Mouse (Mus musculus) adrenal gland, postnatal 36 days (tissue): Measurements from ENCODE around the gene Dcp1b. TPM values are rescaled to one million over a fixed set of nuclear protein-coding genes. Genes with fewer than 3 reads are reported as not detected.

Experiments used
- DNase-seq, 2 experiments: peaks; one replicate each; pipeline ENCODE4 v3.0.0; 2021; ENCODE audit warnings: mixed read lengths in 1 of 2
- total RNA-seq, 2 experiments: library from RNA; stranded (reverse); gene quantifications; 2 replicates each; pipeline ENCODE4 v1.2.3; 2021

Gene Dcp1b
- total RNA-seq, 2 experiments from 2014 or later = 12.1 to 13.4 TPM

DNA sequence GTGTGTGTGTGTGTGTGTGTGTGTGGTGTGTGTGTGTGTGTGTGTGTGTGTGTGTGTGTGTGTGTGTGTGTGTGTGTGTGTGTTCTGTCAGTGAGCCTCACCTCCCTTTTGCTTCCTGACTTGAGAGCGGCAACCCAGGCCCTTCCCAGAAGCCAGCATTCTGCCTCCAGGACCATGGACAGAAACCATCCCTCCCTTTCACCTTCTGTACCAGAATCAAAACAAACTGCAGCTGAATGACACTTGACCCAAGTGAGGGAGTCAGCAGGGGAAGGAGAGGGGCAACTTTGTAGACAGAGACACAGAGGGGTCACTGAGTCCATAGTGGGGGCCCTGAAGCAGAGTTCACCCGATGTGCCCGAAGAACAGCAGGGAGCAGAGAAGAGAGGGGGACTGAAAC lies 58.0 kb downstream of the Dcp1b start:
- peak in 1 of 2 experiments; percentile 42 for DNase-seq

GRCm38 (mm10) chr6:119235441-119235840 lies 60.4 kb downstream of the Dcp1b start:
- DNase-seq = no peak

DNA sequence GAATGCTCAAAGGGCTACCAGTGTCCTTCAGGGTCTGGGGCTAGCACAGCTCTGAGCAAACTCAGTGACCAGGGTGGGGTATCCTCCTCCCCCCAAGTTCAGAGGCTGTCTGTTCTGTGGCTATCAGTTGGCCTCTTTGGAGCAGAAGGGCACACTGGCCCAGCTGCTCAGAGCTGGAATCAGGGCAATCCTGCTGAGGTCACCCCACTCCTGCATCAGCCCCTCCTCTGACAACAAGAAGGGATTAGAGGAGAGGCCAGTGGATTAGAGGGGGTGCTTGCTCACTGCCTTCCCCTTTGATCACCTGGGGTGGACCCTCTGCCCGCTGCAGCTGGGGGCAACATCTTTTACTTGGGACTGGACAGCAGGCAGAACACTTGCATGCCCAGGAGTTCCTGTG lies 61.2 kb downstream of the Dcp1b start, which contains the start of gene Cacna2d4:
TSS of gene Cacna2d4 (plus strand) at position 286 of the 400 bp plus-strand sequence.
- no peak for DNase-seq

DNA sequence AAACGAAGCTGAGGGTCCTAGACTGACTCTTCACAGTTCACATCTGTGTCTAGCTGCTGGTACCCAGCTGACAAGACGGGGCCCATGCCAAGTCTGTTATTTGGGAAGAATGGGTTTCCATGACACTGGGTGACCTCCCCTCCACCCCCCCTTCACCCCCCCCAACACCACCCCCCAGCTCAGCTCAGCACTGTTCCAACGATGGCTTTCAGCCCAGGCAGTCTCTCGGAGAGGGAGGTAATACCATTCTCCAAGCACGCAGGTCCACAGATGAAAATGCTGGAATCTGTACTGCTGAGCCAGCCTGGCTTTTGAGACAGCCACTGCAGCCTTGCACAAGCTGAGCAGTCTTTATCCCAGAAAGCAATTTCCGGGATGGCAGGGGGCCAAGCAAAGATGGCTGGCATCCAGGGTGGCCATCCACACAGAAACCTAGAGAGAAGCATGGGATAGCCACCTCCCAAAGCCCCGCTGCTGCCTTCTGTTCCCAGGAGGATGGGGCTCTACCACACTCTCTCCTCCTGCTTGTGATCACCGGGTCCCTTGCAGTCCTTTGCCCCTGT lies 62.5 kb downstream of the Dcp1b start:
- DNase-seq = peak in 1 of 2 experiments; percentile 50

DNA sequence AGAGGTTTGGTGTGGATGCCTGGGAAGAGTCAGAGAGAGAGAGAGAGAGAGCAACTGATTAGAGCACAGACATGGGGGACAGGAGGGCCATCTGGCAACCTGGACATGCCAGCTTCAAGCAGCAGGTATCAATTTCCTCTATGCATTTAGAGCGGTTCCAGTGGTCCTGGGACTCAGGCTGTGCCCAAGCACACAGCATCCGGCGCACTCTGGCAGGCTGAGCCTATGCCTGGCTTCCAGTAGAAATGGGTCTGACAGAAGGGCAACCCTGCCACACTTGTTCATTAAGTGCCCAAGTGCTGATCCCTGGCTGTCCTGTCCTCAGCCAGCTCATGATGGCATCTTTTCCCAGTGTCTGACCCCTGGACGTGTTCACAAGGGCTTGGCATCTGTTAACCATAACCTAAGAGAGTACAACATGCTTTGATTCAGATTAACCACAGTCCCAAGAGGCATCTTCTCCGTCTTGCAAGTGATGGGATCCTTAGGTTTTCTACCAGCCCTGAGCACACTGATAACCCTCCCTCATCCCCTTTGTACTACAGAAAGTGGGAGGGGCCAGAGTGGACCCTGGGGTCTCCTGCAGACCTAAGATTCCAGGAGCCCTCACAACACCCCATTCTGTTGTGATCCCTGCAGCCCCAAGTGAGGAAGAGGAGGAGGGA lies 64.4 kb downstream of the Dcp1b start:
- no peak for DNase-seq

DNA sequence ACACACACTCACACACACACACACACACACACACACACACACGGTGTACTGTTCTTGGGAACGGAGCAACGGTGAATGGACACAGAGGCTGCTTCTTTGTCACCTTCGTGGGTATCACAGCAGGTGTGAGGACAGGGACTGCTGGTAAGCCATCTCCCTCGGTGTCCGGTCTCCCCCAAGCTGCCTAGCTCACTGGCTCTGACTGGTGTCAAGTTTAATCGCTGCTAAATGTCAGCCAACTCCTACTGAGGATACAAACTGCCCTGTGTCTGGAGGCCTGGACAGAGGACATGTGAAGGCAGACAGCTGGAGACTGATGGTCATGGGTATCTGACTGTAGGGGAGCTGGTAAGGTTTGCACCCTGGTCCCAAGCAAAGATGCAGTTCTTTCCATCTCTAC lies 65.2 kb downstream of the Dcp1b start:
- DNase-seq = no peak

DNA sequence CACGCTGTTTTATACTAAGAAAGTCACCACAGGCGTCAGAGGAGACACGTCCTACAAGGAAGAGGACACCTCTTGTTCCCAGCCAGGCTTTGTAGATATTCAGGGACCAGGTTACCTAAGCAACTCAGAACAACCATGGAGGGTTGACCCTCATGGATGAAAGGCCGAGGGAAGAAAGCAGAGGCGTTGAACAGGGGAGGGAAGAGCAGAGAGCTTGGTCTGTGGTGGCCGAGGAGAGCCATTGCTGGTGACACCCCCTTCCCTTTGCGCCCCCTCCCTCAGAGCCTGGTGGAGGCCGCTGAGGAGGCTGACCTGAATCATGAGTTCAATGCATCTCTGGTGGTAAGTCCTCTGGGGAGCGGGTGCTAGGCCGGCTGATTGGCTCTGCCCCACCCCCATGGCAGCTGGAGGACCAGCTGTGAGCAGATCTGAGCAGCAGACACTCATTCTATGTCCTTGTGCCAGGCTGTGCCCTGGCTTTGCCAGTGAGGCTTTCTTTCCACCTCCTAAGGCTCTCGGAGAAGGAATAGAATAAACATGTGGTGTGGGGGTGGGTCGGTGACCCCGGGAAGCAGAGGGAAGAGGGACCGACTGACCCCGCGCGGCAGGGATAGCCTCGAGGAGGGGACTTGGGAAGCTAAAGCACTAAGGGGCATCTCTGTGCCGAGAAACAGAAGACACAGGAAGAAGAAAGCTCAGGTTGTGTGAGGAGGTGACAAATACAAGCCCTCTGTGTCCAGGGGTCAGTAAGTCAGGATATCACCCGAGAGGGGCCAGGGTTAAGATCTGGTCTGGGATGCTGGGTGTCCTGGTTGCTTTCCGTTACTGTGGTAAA lies 66.0 kb downstream of the Dcp1b start:
- no peak for DNase-seq

DNA sequence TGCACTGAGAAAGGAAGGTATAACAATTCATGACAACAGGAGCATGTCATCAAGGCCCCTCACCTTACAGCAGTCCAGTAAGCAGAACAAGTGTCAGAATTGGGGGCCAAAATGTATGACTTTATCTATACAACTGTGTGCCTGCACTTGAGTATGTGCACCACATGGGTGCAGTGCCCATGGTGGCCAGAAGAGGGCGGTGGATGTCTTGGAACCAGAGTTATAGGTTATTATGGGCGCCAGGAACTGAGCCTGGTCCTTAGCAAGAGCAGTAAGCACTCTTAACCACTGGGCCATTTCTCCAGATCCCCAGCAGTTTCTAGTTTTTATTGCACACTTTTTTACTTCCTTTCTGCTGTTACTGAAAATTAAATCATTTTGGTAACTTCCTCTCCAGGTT lies 71.0 kb downstream of the Dcp1b start:
- DNase-seq = no peak

- no peak for DNase-seq
Observed at GRCm38 (mm10) chr6:119248578-119248977, 73.5 kb downstream of the Dcp1b start.

DNA sequence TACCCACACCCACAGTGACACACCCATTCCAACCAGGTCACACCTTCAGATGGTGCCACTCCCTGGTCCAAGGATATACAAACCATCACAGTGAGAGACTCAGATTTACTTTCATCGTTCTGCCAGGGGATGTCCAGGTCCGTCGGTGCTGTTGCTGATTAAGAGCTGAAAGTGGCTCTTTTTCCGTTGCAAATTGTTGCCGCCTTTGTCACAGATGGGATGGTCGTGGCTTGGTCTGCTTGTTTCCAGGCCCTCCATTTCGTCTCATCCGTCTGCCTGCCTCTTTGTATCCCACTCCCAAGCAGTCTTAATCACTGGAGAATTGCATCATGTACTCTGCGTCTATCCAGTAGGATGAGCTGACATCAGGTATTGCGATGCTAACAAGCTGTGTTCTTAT lies 74.7 kb downstream of the Dcp1b start:
- no peak for DNase-seq

GRCm38 (mm10) chr6:119251704-119252103 lies 76.7 kb downstream of the Dcp1b start:
- DNase-seq = no peak

Other genes starting within 250 kb of the Dcp1b start
- gene Cacna1c, start 21.2 kb downstream of the Dcp1b start, total RNA-seq = 100 to 1,000 TPM in 1 of 2 experiments, 10 to 100 TPM in 1; 85.2 to 128 TPM
- gene Cacna2d4, start 61.3 kb downstream of the Dcp1b start, total RNA-seq = not detected
- under 1 TPM in 1 of 2 experiments, not detected in 1; 0.30 TPM for gene Lrtm2, start 155.5 kb downstream of the Dcp1b start, total RNA-seq
- 100 to 1,000 TPM; 200 to 209 TPM for gene Adipor2, start 242.5 kb downstream of the Dcp1b start, total RNA-seq